Mouse (Mus musculus) bone marrow, adult 2 months (tissue): ENCODE data around the gene Dnaic1. TPM values are rescaled to one million over a fixed set of nuclear protein-coding genes. Genes with fewer than 3 reads are reported as not detected.
"Not testable (repeated sequence)": the region's sequence is repeated elsewhere in the genome, so short reads cannot be mapped to it uniquely, and the experiment has no call there.

ENCODE experiments used
- H3K27ac ChIP-seq: fragments of 200-500 bp; 2 replicates; pipeline ENCODE4 v1.5.1; 2012; ENCODE audit warnings: low read depth, mild to moderate bottlenecking, control low read depth, inconsistent platforms, low read length; ENCODE audit not compliant: control insufficient read depth, poor library complexity, insufficient read depth
- H3K4me1 ChIP-seq: fragments of 200-500 bp; 2 replicates; pipeline ENCODE4 v1.6.1; 2011; ENCODE audit warnings: low read length; ENCODE audit not compliant: control insufficient read depth, insufficient read depth
- H3K4me3 ChIP-seq: fragments of 200-500 bp; replicated peaks from 2 replicates; pipeline ENCODE3; 2011; ENCODE audit warnings: mild to moderate bottlenecking, low read depth, low read length, control low read depth; ENCODE audit not compliant: control insufficient read depth
- CTCF ChIP-seq: fragments of 200-500 bp; IDR thresholded peaks from 2 replicates; pipeline ENCODE4 v1.5.1; 2011; ENCODE audit warnings: low read length, control low read depth; ENCODE audit not compliant: control insufficient read depth, insufficient read depth
- POLR2A ChIP-seq: fragments of 200-500 bp; IDR thresholded peaks from 2 replicates; pipeline ENCODE4 v1.6.1; 2011; ENCODE audit warnings: low read depth, mild to moderate bottlenecking, control low read depth, low read length, borderline replicate concordance; ENCODE audit not compliant: control insufficient read depth
- WGBS: fragments of 180-500 bp; shearing (Covaris S2); methylation state at CpG from one replicate; pipeline ENCODE4 v1.1.7; 2018; 5-methylcytosine and 5-hydroxymethylcytosine counted together
- polyA plus RNA-seq: library from polyadenylated mRNA; stranded (reverse); fragments of >200 nt; gene quantifications from 2 replicates; pipeline ENCODE4 v1.2.4, GENCODE M21; 2011; ENCODE audit warnings: low replicate concordance; ENCODE audit not compliant: missing spikeins, insufficient read depth, insufficient read length

The Dnaic1 gene
- polyA plus RNA-seq, 1 experiment = not detected

DNA sequence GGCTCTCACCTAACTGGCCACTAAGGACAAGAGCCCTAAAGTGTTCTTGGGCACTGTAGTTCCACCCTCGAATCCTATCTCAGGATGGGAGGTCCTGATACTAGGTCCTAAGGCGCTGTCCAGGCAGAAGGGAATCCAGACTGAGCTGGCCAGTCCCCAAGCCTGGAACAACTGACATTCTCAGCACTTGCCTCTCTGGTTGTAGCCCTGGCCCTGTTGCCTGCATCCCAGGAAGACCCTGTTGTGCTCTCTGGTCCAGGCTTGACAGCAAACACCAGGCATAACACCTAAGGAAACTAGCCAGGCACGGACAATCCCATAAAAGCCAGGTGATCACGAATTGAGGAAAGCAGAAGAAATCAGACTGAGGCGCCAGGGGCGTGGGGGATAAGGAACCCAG lies 113.2 kb downstream of the Dnaic1 start:
- TF ChIP-seq CTCF (no peak), POLR2A (no peak)
- no peak overlapping the region for H3K27ac ChIP-seq
- no peaks in the 10 kb centered on the region for H3K4me1 ChIP-seq
- no peak overlapping the region for H3K4me3 ChIP-seq
- WGBS = 30% methylated on average over 6 of the region's 6 CpGs

DNA sequence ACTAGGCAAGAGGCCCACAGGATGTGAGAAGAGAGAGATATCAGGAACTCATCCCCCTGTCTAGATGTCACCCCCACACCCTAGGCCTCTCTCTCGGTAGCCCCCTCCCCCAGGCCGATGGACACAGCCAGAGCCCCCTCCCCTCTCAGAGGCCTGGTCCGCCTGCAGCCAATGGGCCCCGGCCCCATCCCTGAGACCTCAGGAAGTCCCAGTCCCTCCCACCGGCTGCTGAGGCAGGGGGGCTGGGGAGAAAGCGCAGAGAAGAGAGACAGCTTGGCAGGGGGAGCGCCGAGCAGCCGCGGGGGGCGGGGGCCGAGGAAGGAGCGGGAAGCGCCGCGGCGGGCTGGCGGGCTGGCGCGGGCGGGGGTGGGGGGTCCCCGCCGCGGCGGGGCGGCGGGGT lies 113.7 kb downstream of the Dnaic1 start:
- H3K4me1 ChIP-seq, H3K4me3 ChIP-seq, H3K27ac ChIP-seq: not testable (repeated sequence)
- 7% methylated on average over 5 of the region's 27 CpGs for WGBS

DNA sequence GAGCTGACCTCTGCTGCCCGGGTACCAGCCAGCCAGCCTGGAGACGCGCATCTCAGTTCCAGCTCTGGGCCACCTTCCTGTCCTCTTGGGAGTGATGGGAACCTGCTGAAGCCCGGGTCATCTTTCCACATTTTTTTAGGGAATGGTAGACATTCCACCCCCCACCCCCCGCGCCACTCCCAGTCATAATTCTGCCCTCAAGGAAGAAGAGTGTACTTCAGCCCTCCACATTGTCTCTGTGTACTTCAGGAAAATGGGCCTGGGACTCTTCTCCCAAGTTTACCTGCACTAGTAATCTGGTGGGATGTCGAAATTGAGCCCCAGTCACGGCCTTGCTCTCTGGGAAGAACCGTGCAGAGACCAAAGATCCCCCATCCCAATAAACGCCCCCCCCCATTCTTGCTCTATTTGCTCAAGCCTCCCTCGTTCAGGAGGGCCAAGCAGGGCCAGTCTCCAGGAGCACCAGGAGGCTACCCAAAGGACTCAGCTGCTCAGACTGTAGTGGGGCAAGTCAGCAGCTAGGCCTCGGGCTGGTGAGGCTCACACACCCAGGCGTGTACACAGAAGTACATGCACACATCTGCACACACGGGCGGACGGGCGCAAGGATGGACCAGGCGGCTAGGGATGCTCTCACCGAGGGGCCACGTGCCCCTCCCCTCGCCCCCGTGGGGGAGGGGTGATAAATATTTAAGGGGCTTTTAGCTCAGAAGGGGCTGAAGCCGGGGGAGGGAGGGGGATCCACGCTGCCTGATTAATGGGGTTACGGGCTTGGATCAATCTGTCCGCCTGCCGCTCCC lies 114.8 kb downstream of the Dnaic1 start:
- not testable (repeated sequence) for H3K27ac ChIP-seq, H3K4me1 ChIP-seq, H3K4me3 ChIP-seq
- 11% methylated on average over 23 of the region's 27 CpGs for WGBS

- H3K27ac ChIP-seq, H3K4me3 ChIP-seq, H3K4me1 ChIP-seq: not testable (repeated sequence)
- 4% methylated on average over 14 of the region's 14 CpGs for WGBS
Observed at GRCm38 (mm10) chr4:41684931-41685453, 115.4 kb downstream of the Dnaic1 start.

- H3K4me1 ChIP-seq, H3K4me3 ChIP-seq, H3K27ac ChIP-seq: not testable (repeated sequence)
- 58% methylated on average over 10 of the region's 10 CpGs for WGBS
Observed at GRCm38 (mm10) chr4:41685882-41686492, 116.4 kb downstream of the Dnaic1 start.

Other genes with a start within 250 kb of the Dnaic1 start
- 37.4 and 67.8 TPM in 2 replicates for gene Ubap1, start 220.8 kb upstream of the Dnaic1 start, polyA plus RNA-seq
- 11.5 and 17.6 TPM in 2 replicates for gene Kif24, start 104.9 kb upstream of the Dnaic1 start, polyA plus RNA-seq
- 3.0 and 3.9 TPM in 2 replicates for gene Nudt2, start 104.6 kb upstream of the Dnaic1 start, polyA plus RNA-seq
- 0.31 TPM in 1 of 2 replicates, not detected in the other for gene AI464131, start 66.7 kb upstream of the Dnaic1 start, polyA plus RNA-seq
- not detected in 2 replicates for gene 1110017D15Rik, start 52.4 kb upstream of the Dnaic1 start, polyA plus RNA-seq
- 6.9 and 17.8 TPM in 2 replicates for gene Fam219a, start 237 bp upstream of the Dnaic1 start, polyA plus RNA-seq
- 1.0 and 1.2 TPM in 2 replicates for gene Enho, start 70.5 kb downstream of the Dnaic1 start, polyA plus RNA-seq
- gene Cntfr, start 127.3 kb downstream of the Dnaic1 start, polyA plus RNA-seq = not detected in 2 replicates
- gene Il11ra1, start 130.2 kb downstream of the Dnaic1 start, polyA plus RNA-seq = 77.3 and 83.6 TPM in 2 replicates
- 30.1 and 37.2 TPM in 2 replicates for gene Rpp25l, start 143.8 kb downstream of the Dnaic1 start, polyA plus RNA-seq
- gene Dctn3, start 153.4 kb downstream of the Dnaic1 start, polyA plus RNA-seq = 24.0 and 48.2 TPM in 2 replicates
- not detected in 2 replicates for gene Arid3c, start 161.4 kb downstream of the Dnaic1 start, polyA plus RNA-seq
- gene Galt, start 185.5 kb downstream of the Dnaic1 start, polyA plus RNA-seq = 12.3 and 26.9 TPM in 2 replicates
- gene Sigmar1, start 186.4 kb downstream of the Dnaic1 start, polyA plus RNA-seq = 6.0 and 13.4 TPM in 2 replicates
- 6.2 and 28.8 TPM in 2 replicates for gene Ccl27a, start 204.5 kb downstream of the Dnaic1 start, polyA plus RNA-seq